Mouse (Mus musculus) skeletal muscle tissue, adult 2 months (tissue): ENCODE results near the gene AL607142.1.

Experiments
- DNase-seq: peaks from one replicate; pipeline ENCODE4 v3.0.0-alpha.2; 2012; ENCODE audit warnings: low read depth, low spot score

AL607142.1 gene

GRCm38 (mm10) chr4:120064696-120065095 lies at the start of gene AL607142.1:
Gene AL607142.1, plus strand, starts transcription at chr4:120064996.
- no peak for DNase-seq

DNA sequence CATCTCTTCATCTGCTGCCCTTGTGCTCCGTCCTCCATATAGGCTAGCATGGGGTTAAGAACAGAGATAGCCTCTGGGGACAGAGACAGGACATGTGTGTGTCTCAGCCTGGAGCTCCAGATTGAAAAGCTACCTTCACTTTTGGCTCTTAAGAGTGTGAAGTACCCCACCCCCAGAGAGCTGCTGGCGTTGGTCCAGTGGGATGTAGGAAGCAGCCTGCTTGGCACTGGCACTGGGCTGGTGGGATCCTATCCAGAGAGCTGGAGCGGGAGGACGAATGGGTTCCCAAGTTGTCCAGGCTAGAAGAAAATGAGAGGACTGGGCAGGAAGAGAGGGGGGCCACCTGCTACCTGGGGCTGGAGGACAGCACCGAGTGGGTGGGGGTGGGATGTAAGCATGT lies 46.4 kb upstream of the AL607142.1 start:
- no peak for DNase-seq

GRCm38 (mm10) chr4:120022392-120022791 lies 42.4 kb upstream of the AL607142.1 start:
- no peak for DNase-seq

- no peak for DNase-seq
These were observed 41.5 kb upstream of the AL607142.1 start for GRCm38 (mm10) chr4:120023221-120023840.

- peak; percentile 17 for DNase-seq
These were observed 40.7 kb upstream of the AL607142.1 start for GRCm38 (mm10) chr4:120024071-120024470.

DNA sequence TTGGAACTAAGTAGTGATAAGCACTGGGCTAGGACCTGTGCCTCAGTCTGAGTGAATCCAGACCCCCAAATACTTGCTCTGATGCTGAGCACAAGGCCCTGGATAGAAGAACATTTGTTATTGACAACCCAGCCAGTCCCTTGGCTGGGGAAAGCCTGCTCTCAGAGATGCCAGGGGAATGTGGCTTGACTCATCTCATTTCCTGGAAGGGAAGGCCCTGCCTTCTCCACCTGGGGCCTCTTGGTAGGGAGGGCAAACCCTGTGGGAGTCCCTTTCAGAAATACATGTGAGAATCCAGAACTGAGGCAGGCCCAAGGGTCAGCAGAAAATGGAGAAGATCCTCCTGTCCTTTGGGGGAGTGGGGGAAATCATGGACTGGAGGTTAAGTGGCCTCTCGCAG lies 37.1 kb upstream of the AL607142.1 start:
- no peak for DNase-seq

GRCm38 (mm10) chr4:120029937-120030336 lies 34.9 kb upstream of the AL607142.1 start:
- DNase-seq: no peak

DNA sequence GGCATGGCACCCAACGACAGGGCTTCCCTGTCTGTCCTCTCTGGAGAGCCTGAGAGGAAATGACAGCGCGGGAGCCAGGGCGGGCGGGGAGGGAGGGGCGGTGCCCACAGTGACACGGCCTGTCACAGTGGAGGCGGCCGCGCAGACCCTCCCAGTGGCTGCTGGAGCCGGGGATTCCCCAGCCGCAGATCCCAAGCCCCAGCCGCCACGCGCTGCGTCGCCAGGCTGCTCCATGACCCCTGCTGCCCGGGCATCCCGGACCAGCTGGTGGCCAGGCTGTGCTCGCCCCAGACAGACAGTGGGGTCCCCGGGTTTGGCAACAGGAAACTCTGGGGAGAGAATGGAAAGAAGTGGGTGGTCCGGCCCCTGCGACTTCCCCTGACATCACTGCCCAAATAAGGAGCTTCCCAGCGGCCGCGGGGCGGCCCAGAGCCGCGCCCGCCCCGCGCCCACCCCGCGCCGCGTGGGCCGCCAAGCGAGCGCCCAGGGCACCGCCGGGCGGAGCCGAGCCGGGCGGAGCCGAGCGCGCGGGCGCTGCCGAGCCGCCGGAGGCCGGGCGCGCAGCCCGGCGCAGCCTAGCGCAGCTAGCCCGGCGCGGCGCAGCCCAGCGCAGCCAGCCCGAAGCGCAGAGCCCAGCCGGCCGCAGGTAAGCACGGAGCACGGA lies 32.3 kb upstream of the AL607142.1 start:
- DNase-seq: no peak

DNA sequence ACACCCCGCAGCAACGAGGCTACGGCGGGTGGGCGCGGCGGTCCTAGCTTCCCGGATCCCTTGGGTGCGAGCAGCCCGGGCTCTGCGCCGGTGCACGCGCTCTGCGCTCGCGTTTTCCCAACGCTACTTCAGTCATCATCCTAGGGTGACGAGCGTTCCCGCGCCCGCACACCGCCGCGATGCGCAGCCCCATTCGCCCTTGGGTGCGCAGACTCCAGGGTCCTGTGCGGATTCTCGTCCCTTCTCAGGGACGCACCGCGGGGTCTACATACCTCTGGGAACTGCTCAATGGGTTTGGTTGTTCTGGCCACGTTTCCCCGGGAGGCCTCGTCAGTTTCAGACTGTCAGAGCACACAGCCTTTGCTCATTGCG lies 31.8 kb upstream of the AL607142.1 start:
- DNase-seq: no peak

DNA sequence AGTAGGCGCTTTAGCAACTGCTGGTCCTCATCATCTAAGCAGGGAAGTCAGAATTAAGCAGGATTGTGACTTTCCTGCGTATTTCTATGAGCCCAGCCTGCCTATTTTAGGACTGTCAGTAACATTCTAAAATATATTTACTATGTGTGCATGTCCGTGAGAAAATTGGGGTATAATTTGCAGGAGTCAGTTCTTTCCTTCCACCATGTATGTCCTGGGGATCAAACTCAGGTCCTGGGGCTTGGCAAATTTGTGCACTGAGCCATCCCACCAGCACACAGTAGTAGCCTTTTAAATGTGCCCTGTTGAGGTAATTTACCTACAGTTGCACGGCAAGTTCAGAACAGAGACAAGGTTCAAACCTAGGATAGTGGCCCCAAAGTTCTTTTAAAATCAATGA lies 28.5 kb upstream of the AL607142.1 start:
- no peak for DNase-seq

- DNase-seq: no peak
These were observed 27.8 kb upstream of the AL607142.1 start for GRCm38 (mm10) chr4:120037007-120037406.

DNA sequence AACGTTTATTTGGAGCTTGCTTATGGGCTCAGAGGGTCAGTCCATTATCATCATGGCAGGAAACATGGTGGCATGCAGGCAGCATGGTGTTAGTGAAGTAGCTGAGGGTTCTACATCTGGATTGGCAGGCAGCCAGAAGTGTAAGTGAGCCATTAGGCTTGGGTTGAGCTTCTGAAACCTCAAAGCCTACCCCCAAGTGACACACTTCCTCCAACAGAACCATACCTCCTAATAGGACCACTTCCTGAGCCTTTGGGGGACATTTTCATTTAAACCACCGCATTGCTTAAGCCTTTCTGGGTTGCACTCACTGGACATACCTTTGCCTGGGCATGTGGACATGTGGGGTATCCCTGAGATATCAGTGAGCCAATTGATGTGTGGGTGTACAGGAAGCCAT lies 23.3 kb upstream of the AL607142.1 start:
- no peak for DNase-seq

DNA sequence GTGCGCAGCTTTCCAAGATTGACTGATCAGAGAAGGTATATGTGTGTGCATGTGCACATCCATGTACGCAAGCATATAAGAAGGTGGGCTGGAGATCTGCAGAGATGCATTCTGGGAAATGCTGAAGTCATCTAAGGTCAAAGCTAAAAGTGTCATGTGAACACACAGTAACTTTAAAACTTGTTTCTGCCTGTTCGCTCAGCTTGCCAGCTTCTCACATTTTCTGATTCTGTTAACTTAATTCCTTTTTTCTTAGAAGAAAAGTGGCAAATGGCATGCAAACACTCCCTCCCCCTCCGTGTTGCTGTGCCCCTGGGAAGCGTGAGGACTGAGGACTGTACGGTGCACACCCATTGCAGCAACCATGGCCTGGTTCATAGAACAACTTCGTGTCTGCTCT lies 22.3 kb upstream of the AL607142.1 start:
- DNase-seq: no peak

DNA sequence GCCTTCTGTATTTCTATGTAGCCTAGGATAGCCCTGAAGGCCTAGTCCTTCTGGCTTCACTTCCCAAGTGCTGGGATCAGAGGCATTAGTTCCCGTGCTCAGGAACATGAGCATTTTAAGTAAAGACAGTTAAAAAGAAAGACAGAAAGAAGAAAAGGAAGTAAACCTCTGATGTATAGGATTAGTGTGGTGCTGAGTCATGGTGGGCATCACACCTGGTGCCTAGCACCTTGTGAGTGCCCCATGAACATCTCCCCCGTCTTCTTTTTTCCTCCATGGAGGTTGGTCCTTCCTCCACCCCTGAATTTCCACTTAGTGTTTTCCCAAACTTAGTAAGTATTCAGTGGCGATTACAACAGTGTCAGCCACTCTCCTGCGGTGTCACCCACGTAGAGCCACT lies 20.2 kb upstream of the AL607142.1 start:
- DNase-seq: no peak

DNA sequence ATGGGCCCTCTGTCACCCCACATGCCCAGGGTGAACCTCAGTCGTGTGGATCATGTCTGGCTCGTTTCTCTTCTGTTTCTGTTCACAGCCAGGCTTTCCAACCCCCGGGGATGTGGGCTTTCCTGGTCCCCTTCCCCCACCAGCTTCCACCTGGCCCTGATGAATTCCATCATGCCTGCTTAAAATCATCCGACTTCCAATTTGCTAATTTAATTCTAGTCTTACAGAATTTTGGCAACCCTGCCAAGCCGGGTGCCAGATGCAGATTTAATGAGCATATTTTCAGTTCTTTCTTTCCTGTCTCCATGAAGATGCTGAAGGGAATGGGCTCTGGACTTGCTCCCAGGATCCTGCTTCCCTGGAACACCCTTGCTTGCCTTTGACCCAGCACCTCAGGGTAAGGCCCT lies 19.7 kb upstream of the AL607142.1 start:
- DNase-seq: no peak

DNA sequence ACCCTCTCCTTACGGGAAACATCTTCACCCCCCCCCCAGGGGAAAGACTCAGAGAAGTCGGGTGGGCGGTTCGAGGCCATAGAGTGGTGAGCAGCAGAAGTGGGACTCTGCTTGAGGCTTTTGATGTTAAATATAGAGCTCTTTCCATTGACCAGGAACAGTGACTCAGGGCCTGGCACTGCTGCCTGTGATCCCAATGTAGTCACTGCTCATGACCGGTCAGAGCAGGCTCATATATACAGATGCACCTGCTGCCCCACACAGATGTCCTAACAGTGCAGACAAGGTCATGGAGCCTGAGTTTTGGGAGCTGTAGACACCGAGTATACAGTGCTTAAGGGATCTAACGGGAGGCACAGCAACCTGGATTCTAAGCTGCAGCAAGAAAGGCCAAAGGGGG lies 18.9 kb upstream of the AL607142.1 start:
- DNase-seq: peak; percentile 78

DNA sequence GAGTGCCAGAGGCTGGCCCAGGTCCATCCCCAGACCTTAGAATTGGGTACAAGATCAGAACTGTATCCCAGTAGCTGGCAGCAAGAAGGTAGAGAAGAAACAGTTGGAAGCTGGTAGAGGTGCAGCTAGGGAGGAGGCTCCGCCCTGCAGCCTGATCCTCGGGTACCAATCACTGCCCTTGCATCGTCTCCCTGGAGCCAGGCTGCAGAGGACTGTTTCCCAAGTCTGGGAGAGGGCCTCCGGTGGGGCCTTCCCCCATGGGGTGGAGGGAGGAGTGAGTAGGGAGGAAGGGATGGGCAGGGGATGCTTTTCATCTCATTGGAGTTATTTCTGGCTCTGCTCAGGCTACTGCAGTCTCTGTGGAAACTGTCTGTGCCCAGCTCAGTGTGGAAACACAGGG lies 17.7 kb upstream of the AL607142.1 start:
- DNase-seq: no peak

- DNase-seq: no peak
These were observed 16.5 kb upstream of the AL607142.1 start for GRCm38 (mm10) chr4:120048274-120048673.

GRCm38 (mm10) chr4:120049857-120050256 lies 14.9 kb upstream of the AL607142.1 start:
- DNase-seq: no peak

DNA sequence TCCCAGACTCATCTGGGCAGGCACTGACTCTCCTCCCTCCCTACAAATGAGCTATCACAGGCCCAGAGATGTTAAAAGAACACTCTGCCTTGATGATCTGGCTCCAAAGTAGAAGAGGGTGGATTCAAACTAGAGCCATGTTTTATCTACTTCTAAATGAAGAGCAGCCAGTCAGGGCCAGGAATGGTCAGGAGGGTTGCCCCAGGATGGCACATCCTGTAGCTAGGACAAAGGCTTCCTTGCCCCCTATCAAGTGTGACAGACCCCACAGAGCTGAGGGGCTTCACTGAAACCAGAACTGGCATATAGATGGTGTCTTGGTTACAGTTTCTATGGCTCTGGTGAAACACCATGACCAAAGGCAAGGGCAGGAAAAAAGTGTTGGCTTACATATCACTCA lies 12.3 kb upstream of the AL607142.1 start:
- no peak for DNase-seq

- no peak for DNase-seq
These were observed 11.5 kb upstream of the AL607142.1 start for GRCm38 (mm10) chr4:120053026-120054005.

DNA sequence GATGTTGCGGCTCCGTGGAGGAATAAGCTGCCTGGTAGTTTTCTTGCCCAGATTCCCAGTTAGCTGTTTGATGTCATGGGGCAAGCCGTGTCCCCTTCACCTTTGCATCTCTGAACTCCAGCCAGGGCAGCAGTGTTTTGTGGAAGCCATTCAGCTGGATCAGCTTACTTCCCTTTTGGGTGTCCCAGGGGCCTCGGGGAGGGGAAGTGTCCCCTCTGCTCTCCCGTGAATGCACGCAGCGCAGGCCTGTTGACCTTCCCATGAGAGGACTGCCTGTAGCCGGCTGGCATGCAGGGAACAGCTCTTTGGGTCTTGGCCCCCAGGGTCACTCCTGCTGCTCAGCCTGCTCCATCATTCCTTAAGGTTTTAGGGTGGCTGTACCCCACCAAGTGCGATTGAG lies 10.7 kb upstream of the AL607142.1 start:
- DNase-seq: no peak
